Mouse (Mus musculus) kidney, postnatal 0 days (tissue): ENCODE results near the gene Slc22a15. TPM values are rescaled to one million over a fixed set of nuclear protein-coding genes. Genes with fewer than 3 reads are reported as not detected.

Experiments
- ATAC-seq: fragments of 200-750 bp; cut with Nextera tagmentation; replicated peaks from 2 replicates; pipeline ENCODE4 v1.8.0; 2017; ENCODE audit warnings: low read depth, moderate number of reproducible peaks, moderate TSS enrichment, moderate library complexity; ENCODE audit not compliant: low FRiP score
- DNase-seq: peaks from one replicate; pipeline ENCODE4 v3.0.0-alpha.2; 2016; ENCODE audit warnings: low spot score
- H3K27ac ChIP-seq: fragments of 300-500 bp; sonication (generic); 2 replicates; pipeline ENCODE4 v1.5.1; 2014; ENCODE audit warnings: mild to moderate bottlenecking
- H3K27me3 ChIP-seq: fragments of 300-500 bp; sonication (generic); 2 replicates; pipeline ENCODE4 v1.6.1; 2014; ENCODE audit warnings: low read length, mixed read lengths; ENCODE audit not compliant: insufficient read depth
- H3K36me3 ChIP-seq: fragments of 300-500 bp; sonication (generic); 2 replicates; pipeline ENCODE4 v1.6.1; 2014; ENCODE audit warnings: low read length, mixed read lengths; ENCODE audit not compliant: insufficient read depth
- H3K4me1 ChIP-seq: fragments of 300-500 bp; sonication (generic); replicated peaks from 2 replicates; pipeline ENCODE4 v1.6.1; 2014; ENCODE audit warnings: antibody characterized with exemption, low read length, mixed read lengths; ENCODE audit not compliant: insufficient read depth
- H3K4me2 ChIP-seq: fragments of 300-500 bp; sonication (generic); 2 replicates; pipeline ENCODE4 v1.6.1; 2014; ENCODE audit warnings: mild to moderate bottlenecking, low read length, moderate library complexity, mixed read lengths
- H3K4me3 ChIP-seq: fragments of 300-500 bp; sonication (generic); replicated peaks from 2 replicates; pipeline ENCODE4 v1.5.1; 2014; ENCODE audit warnings: low read depth, low read length
- H3K9ac ChIP-seq: fragments of 300-500 bp; sonication (generic); 2 replicates; pipeline ENCODE4 v1.6.1; 2014; ENCODE audit warnings: low read depth, low read length
- H3K9me3 ChIP-seq: fragments of 300-500 bp; sonication (generic); replicated peaks from 2 replicates; pipeline ENCODE4 v1.6.1; 2016; ENCODE audit warnings: low read length, inconsistent platforms, mixed read lengths
- CTCF ChIP-seq: IDR thresholded peaks from 2 replicates; pipeline ENCODE4 v1.5.1; 2016; ENCODE audit warnings: antibody characterized with exemption, low read depth, mild to moderate bottlenecking, moderate library complexity
- WGBS: fragments of 180-500 bp; shearing (Covaris S2); extraction: QIAGEN DNeasy Blood & Tissue Kit; methylation state at CpG from one replicate; pipeline ENCODE4 v1.1.7; 2014; 5-methylcytosine and 5-hydroxymethylcytosine counted together
- polyA plus RNA-seq: library from polyadenylated mRNA; unstranded; fragments of >200 nt; fragmentation: Nextera tagmentation; extraction: Ambion mirVana; gene quantifications from 2 replicates; pipeline ENCODE4 v1.2.1, GENCODE M21; 2015

Gene Slc22a15
- polyA plus RNA-seq, 1 experiment from 2014 or later = 3.7 TPM

GRCm38 (mm10) chr3:101912041-101912440 lies 12.2 kb downstream of the Slc22a15 start:
- no peaks in the 10 kb centered on the region for H3K9me3 ChIP-seq
- no peaks in the 10 kb centered on the region for H3K4me1 ChIP-seq
- no peaks in the 10 kb centered on the region for H3K27me3 ChIP-seq
- no peak overlapping the region for H3K27ac ChIP-seq
- H3K4me3 ChIP-seq = no peak overlapping the region
- TF ChIP-seq CTCF = no peak
- H3K9ac ChIP-seq = no peak overlapping the region
- WGBS = 74% methylated on average over 6 of the region's 6 CpGs
- H3K4me2 ChIP-seq = no peak overlapping the region
- DNase-seq = no peak
- no peak for ATAC-seq
- peaks cover 4% of the 10 kb centered on the region; the same call in 1 of the 2 replicates for H3K36me3 ChIP-seq

- Histone ChIP-seq H3K27ac (no peak overlapping the region), H3K4me3 (no peak overlapping the region), H3K4me1 (0 out of 2 replicates have a peak, but pooled peaks cover 10% of the 10 kb centered on the region), H3K9me3 (no peaks in the 10 kb centered on the region), H3K27me3 (no peaks in the 10 kb centered on the region), H3K9ac (no peak overlapping the region), H3K36me3 (no peaks in the 10 kb centered on the region), H3K4me2 (no peak overlapping the region)
- 65% methylated on average over 2 of the region's 2 CpGs for WGBS
- no peak for ATAC-seq
- TF ChIP-seq CTCF = no peak
- DNase-seq = no peak
Observed at GRCm38 (mm10) chr3:101907049-101907448, 17.2 kb downstream of the Slc22a15 start.

- H3K27ac ChIP-seq = no peak overlapping the region
- no peak for ATAC-seq
- no peaks in the 10 kb centered on the region for H3K27me3 ChIP-seq
- 0 out of 2 replicates have a peak, but pooled peaks cover 13% of the 10 kb centered on the region for H3K4me1 ChIP-seq
- no peaks in the 10 kb centered on the region for H3K9me3 ChIP-seq
- no peak overlapping the region for H3K9ac ChIP-seq
- H3K4me3 ChIP-seq = no peak overlapping the region
- no peak overlapping the region for H3K4me2 ChIP-seq
- WGBS = 85% methylated on average over 7 of the region's 7 CpGs
- DNase-seq = no peak
- TF ChIP-seq CTCF = no peak
- H3K36me3 ChIP-seq = no peaks in the 10 kb centered on the region
Observed at GRCm38 (mm10) chr3:101904776-101905175, 19.5 kb downstream of the Slc22a15 start.

- no peak for TF ChIP-seq CTCF
- no peak for ATAC-seq
Observed at GRCm38 (mm10) chr3:101903091-101903490, 21.2 kb downstream of the Slc22a15 start.

GRCm38 (mm10) chr3:101902344-101902743 lies 21.9 kb downstream of the Slc22a15 start:
- DNase-seq (peak; percentile 45), ATAC-seq (no peak)
- WGBS = 36% methylated on average over 7 of the region's 7 CpGs
- no peaks in the 10 kb centered on the region for H3K36me3 ChIP-seq
- TF ChIP-seq CTCF = no peak
- H3K27ac ChIP-seq = no peak overlapping the region
- no peaks in the 10 kb centered on the region for H3K9me3 ChIP-seq
- H3K4me1 ChIP-seq = 0 out of 2 replicates have a peak, but pooled peaks cover 13% of the 10 kb centered on the region
- no peak overlapping the region for H3K4me2 ChIP-seq
- no peak overlapping the region for H3K9ac ChIP-seq
- no peak overlapping the region for H3K4me3 ChIP-seq
- H3K27me3 ChIP-seq = no peaks in the 10 kb centered on the region

More at GRCm38 (mm10) chr3:101903091-101903490, 21.2 kb downstream of the Slc22a15 start:
- no peak overlapping the region for H3K27ac ChIP-seq
- no peak overlapping the region for H3K4me3 ChIP-seq
- DNase-seq = no peak
- 66% methylated on average over 5 of the region's 5 CpGs for WGBS
- no peak overlapping the region for H3K9ac ChIP-seq
- no peaks in the 10 kb centered on the region for H3K36me3 ChIP-seq
- H3K9me3 ChIP-seq = no peaks in the 10 kb centered on the region
- H3K27me3 ChIP-seq = no peaks in the 10 kb centered on the region
- H3K4me1 ChIP-seq = 0 out of 2 replicates have a peak, but pooled peaks cover 13% of the 10 kb centered on the region
- no peak overlapping the region for H3K4me2 ChIP-seq

GRCm38 (mm10) chr3:101897377-101897974 lies 26.8 kb downstream of the Slc22a15 start:
- 0 out of 2 replicates have a peak, but pooled peaks cover 7% of the 10 kb centered on the region for H3K4me1 ChIP-seq
- 86% methylated on average over 15 of the region's 15 CpGs for WGBS
- H3K27me3 ChIP-seq = no peaks in the 10 kb centered on the region
- no peak overlapping the region for H3K4me2 ChIP-seq
- no peak for ATAC-seq
- no peak for TF ChIP-seq CTCF
- no peak overlapping the region for H3K9ac ChIP-seq
- H3K27ac ChIP-seq = no peak overlapping the region
- no peak overlapping the region for H3K4me3 ChIP-seq
- no peaks in the 10 kb centered on the region for H3K36me3 ChIP-seq
- no peaks in the 10 kb centered on the region for H3K9me3 ChIP-seq
- no peak for DNase-seq
